Mouse (Mus musculus) retina, adult 2 months (tissue): ENCODE data around the gene Psd.
A peak's percentile ranks its signal among the peaks of the same experiment; 100 is the strongest.

Experiments
- DNase-seq: peaks from one replicate; pipeline ENCODE4 v3.0.0-alpha.2; 2012; ENCODE audit warnings: low read depth, low spot score

Gene Psd

DNA sequence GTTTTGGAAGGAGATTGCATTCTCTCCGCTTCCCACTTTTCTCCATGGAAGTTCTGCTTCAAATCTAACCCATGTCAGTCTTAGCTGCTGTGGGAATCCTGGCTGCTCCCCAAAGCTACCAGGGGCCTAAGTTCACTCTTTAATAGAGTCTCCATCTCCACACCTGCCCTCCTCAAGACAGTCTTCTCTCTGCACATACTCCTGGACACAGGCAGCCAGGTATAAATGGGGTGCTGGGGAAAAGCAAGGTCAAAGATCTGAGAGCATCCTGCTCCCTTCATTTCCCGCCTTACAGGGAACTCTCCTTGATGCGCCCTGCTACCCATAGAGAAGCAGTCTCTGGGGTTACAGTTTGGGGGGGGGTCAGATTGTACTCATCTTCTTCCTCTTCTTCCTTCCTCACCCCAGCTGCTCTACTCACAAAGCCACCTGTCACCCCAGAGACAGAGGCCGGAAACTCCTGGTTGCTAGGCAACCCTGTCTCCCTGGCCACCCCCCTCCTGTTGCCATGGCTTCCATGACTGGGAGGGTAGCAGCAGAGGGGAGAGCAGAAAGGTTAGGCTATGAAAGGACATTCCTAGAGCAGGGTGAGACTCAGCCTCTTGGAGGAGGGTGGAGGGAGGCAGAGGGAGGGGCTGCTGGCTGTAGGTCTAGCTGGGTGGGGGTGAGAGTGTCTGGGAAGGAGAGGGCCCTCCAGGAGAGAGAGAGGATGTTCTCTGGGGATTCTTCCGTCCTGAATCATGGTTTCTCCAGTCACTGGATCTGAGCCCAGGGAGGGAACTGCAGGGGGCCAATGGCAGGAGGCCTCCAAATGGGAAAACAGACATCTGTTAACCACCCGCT is 5.6 kb downstream of the Psd start:
- DNase-seq, result no peak

DNA sequence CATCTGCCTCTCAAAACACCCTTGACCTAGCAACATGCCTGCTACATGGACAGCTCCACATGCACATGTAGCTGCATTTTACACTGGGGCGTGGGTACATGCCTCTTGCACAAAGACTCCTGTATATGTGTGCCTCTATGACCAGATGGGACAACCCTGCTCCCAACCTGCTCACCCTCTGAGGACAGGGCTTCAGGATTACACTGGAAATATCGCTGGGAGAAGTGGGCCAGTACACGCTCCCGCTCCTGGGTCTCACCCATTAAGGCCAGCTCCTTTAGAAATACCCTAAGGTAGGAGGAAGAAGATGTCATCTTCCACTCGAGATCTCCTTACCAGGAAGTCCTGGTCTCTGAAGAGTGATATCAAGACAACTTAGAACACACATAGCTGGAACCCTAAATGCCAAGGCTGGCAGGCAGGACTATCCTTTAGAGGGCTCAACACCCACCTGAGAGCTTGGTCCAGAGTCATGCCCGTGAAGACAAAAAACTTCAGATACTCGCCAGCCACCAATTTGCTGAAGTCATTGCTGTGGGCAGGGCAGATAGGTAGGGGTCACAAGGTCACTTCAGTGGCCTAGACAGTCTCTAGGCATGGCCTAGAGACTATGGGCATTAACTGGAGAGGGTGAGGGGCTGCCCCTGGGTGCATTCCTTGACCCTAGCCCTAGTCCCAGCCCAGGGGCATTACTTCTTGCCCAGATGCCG is 6.7 kb downstream of the Psd start:
- no peak for DNase-seq

DNA sequence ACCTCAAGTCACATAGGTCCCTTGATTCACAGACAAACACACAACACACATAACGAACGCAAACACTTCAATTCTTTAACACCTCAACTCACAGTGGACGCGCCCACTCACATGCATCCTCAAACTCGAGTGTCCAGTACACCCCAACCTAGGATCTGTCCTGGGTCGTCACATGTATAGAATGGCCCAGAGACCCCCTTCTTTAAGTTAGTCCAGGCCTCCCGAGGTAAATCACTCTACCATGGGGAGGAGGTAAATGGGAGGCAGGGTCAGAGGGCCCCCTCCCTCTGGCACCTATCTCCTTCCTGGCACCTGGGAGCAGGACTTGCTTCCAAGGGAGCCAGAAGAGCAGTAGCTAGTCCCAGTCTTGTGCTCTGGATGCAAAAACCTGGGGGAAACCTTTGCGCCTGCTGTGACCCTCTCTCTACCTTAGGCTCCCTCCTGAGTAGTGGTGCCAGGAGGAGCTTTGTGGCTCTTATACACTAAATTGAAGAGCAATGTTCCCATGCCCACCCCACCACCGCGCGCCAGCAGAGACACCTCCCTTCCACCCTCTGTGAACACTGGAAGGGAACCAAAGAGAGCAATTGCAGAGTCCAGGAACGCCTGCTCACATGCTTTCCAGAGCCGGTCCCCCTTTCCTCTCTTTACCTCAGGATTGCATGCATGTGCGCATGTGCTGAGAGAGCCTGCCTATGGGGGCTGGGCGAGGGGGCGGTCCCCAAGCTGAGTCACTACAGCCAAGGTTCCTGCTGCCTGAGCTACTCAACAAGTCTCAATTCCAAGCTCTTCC is 8.2 kb downstream of the Psd start:
- no peak for DNase-seq

DNA sequence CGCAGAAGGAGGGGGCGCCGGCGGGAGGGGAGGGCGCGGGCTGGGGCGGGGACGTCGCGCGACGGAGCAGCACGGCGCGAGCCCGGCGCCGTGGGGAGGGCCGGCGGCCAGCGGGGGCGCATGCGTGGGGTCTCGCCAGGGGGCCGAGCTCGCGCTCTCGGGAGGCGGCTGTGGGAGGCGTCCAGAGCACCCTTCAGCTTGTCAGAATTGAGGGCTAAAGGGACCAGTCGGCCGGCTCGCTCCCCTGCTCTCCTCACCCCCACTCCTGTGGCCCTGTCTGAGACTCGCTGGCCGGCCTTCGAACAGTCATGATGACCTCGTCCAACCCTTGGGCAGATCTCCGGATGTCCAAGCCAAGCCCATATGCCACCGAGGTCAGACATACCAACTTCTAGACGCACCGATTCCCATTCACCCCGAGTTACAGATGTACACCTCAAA is 8.9 kb downstream of the Psd start:
- no peak for DNase-seq

DNA sequence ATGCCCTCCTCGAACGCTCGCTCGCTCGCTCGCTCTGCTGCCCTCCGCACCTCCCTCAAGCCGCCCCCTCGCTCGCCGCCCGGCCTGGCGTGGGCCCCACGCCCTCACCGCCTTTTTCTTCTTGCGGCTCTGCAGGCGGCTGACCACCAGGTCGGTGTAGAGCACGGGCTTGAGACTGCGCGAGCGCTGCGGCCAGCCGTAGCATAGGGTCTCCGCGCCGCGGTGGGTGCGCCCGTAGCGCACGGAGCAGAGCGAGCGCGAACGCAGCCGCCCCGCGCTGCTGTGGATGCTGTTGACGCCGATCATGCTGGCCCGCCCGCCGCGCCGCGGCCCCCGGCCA is 9.4 kb downstream of the Psd start:
- no peak for DNase-seq

DNA sequence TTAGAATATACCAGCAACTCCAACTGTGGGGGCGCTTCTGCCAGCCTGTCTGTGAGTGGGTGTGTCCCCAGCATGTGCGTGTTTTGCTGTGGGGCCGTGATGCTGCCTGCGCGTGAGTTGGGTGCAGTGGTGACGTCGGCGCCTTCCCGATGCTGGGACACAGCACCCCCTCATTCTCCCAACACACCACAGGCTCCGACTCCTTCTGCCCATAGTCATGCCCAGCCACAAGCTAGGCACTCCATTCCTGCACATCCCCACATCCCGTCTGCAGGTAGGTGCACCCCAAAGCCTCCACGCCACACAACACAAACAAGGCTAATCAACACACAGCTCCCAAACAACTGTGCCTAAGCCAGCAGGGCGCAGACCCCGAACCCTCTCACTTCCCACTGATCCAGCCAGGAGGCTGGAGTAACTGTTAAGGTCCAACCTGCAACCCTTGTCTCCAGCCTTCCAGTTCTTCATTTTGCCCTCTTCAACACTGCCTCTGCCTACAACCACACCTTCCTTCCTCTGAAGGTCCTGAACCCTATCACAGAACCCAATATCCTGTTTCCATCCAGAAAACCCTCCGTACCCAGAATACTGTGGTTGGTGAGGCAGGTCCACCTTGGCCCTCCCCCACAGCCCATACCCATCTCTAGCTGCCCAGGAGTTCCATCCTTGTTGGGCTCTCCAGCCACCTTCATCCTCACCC is 10.0 kb downstream of the Psd start:
- no peak for DNase-seq

DNA sequence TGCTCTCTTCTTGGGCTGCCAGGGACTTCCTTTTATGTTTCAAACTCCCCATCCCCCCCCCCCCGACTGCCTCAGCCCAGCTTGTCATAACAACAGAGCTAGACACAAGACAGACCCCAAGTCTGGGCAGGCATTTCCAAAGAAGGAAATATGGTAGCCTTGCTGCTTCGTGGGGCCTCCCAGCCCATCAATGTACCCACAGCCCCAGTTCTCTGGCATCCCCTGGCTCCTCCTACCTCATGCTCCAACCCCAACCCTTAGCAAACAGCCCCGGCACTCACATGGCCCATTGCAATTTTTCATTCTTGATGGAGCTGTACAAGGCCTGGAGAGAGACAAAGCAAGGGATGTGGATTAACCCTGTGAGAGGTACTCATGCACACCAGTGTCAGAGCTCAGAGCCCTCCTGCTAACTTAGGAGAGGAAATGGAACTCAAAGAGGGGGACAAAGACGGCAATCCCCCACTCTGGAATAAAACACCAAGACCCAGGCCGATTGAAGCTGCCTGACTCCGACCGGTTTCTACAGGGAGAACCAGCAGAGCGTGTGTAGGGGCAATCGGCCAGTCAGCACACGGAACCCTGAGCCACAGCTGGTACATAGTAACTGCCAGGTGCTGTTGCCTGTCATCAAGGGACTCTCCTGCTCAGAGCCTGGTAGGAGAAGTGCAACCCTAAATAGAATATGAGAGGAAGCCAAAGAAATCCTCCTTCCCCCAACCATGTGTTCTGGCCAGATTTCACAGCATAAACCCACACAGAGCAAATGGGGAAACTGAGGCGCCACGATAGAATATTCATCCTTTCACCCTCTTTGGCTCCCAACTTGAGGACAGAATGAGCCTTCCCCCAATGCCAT is 11.0 kb downstream of the Psd start:
- DNase-seq, result no peak

DNA sequence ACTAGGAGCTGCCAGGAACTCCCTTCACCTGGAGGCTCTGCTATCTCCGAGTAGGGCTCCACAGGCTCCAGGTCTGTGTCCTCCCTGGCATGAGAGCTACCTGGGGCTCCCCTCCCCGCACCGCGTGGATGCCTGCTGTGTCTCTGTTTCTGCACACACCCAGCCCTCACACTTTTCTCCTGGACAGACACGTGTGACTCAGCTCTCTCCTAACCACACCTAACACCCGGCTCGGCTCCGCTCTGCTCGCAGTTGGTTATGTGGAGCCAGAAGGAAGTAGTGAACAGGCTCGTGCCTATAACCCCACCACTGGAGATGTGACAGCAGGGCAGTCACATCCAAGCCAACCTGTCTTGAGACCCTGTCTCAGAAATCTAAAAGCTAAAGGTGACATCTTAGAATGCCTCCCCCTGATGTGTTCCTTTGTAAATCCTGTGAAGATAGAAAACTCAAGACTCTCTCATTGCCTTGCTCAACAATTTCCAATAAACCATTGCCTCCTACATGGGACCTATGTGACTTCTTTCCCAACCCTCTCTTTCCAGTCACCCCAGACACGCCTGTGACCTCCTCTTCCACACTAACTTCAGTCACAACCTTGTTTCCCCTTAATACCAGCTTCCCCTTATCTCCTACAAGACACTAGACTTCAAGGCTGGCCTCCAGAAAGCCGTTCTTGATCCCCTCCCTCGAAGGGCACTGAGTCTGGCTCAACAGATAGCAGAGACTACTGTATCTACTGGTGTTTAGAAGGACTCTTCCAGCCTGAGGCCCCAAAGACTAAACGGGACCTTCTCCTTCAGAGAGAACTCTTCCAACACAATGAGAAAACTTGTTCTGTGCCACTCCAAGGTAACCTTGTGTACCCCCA is 11.8 kb downstream of the Psd start:
- DNase-seq, result no peak

DNA sequence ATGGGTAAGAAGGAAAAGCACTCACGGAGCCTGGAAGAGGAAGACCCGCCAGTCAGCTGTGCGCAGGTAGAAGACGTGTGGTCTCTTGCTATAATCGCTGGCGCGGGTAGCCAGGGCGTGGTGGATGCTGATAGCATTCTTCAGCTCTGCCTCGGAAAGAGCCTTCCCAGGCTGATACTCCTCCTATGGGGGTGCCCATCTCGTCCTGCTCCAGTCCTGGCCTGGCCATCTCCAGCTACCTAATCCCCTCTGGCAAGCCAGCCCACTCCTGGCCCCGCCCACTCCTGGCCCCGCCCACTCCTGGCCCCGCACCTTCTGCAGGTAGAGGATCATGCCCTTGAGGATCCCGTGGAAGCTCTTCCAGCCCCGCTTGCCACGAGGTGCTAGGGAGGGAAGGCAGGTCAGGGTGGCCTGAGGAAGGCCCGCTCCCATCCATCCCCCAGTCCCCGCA is 12.8 kb downstream of the Psd start:
- DNase-seq, result no peak

DNA sequence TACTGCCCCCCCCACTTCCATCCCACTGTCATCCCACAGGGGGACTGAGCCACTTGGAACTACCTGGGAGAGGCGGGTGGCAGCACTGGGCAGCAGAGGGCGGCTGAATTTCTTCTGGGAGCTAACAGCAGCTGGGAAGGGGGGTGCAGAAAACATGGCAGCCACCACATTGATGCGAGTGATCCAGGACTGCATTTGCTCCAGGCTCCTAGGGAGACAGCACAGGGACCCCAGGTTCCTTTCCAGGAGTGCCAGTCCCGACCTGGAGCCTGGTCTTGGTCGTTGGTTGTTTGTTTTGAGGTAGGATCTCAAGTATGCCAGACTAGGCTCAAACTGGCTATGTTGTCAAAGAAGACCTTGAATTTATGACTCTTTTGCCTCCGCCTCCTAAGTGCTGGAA is 13.4 kb downstream of the Psd start:
- DNase-seq, result no peak

DNA sequence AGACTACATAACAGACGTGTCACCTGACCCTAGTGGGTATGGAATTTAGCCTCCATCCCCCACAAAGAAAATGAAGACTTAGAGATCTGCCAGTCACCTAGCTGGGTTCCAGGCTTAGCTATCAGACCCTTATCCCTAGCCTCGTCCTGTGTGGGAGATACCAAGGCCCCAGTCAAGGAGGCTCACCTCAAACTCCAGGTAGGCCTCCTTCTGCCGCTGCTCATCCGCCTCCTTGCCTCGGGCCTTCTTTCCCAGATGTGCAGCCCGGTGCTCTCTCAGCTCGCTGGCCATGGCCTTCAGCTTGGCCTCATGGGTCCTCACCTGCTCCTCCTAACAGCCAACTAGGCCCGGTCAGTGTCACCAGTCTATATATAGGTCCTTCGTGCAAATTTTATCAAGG is 13.8 kb downstream of the Psd start:
- no peak for DNase-seq

DNA sequence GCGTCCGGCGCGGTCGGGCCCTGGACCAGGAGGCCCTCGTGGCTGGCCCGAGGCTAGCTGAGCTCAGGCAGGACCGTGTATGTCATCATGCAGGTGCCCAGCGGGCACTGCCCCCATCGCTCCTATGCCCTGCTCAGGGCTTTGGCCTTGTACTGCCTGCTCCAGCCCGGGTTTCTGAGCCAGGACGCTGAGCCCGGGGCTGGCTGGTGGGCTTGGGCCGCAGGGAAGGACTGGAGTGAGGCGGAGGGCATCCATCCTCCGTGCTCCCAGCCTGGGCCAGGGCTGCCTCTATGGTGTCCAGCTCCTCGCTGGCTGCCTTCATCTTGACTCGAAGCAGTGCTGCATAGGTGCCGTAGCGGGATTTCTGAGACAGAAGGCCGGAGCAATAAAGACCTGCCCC is 14.4 kb downstream of the Psd start:
- no peak for DNase-seq

DNA sequence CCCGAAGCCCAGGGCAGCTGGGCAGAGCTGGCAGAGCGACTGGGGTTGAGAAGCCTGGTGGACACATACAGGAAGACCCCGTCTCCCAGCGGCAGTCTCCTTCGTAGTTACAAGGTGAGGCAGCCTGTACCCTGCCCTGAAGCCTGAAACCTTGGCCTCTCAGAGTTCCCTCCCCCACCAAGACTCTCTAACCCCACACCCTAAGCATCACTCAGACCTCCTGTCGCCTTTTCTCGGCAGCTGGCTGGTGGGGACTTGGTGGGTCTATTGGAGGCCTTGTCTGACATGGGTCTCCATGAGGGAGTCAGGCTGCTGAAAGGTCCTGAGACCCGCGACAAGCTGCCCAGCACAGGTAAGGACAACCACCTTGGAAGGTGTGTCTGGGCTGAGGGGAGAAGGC is 15.6 kb downstream of the Psd start:
- DNase-seq, result no peak

DNA sequence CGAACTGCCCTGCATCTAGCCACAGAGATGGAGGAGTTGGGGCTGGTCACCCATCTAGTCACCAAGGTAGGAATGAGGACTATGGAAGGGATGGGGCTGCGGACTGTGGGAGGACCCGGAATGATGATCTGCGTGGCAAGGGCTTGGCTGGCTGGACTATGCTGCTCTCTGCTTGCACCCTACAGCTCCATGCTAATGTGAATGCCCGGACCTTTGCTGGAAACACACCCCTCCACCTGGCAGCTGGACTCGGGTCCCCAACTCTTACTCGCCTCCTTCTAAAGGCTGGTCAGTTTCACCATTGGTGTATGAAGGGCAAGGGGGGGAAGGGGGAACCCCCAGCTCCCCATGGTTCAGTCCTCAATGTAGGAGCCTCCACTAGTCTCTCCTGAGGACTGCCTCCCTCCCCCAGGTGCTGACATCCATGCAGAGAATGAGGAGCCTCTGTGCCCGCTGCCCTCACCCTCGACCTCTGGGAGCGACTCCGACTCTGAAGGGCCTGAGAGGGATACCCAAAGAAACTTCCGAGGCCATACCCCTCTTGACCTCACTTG is 16.6 kb downstream of the Psd start:
- DNase-seq, result no peak

DNA sequence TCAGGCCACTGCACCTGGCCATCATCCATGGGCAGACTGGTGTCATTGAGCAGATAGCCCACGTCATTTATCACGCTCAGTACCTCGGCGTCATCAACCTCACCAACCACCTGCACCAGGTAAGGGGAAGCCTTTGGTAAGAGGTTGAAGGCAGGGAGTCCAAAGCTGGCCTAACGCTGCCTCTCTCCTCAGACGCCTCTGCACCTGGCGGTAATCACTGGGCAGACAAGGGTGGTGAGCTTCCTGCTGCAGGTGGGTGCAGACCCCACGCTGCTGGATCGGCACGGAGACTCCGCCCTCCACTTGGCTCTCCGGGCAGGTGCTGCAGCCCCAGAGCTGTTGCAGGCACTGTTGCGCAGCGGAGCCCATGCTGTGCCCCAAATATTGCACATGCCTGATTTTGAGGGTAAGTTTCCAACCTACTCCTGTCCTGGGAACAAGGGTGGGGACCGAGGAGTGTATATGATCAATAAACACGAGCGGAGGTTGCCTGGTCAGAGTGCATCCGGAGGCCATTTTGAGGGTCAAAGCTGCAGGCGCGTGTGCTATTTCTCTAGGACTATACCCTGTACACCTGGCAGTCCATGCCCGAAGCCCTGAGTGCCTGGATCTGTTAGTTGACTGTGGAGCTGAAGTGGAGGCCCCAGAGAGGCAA is 17.2 kb downstream of the Psd start:
- DNase-seq, result no peak

DNA sequence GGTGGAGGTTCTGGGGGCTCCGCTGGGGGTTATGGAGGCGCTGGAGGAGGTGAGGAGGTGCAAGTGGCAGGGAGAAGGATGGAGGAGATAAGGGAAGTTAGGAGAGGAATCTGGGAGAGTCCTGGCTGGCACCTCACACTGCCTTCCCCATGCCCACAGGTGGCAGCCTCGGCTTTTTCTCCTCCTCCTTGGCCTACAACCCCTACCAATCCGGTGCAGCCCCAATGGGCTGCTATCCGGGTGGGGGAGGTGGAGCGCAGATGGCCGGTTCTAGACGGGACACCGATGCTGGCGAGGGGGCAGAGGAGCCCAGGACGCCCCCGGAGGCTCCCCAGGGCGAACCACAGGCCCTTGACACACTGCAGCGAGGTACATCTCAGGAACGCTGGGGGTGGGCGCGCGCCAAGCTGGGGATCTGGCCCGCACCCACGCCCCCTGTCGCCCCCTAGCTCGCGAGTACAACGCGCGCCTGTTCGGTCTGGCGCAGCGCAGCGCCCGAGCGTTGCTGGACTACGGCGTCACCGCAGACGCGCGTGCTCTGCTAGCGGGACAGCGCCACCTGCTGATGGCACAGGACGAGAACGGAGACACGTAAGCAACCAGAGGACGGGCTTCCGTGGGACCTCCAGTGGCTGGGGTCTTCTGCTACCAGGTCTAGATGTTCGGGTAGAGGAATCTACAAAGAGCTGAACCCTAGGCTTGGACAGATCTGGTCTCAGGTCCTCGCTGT is 18.1 kb downstream of the Psd start:
- DNase-seq, result peak; percentile 74

DNA sequence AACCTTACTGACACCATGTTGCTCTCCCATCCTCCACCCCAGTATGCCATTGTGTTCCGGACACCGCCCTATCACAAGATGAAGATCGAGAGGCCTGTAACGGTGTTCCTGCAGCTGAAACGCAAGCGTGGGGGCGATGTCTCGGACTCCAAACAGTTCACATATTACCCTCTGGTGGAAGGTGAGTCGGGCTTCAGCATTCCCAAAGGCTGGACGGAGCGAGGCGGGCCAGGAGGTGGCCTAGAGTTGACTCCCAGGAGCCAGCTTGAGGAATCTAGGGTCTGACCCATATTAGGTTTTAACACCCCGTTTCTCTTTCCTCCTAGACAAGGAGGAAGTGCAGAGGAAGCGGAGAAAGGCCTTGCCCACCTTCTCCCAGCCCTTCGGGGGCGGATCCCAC is 18.7 kb downstream of the Psd start:
- no peak for DNase-seq

DNA sequence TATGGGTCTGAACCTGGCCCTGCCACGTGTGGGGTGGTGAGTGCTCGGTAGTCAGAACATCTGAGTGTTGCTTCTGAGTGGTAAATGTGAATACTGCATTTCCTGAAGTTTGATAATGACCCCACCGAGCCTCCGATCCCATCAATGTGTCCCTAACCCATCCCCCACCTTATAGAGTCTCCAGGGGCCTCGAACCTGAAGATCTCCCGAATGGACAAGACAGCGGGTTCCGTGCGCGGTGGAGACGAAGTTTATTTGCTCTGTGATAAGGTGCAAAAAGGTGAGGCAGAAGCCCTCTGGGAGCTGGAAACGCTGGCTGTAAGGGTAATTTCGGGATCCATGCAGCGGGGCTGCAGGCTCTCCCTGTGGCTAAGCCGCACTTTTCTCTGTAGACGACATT is 19.2 kb downstream of the Psd start:
- no peak for DNase-seq
